Mouse (Mus musculus) hindbrain, embryonic 16.5 days (tissue): ENCODE data around the gene Gm20662. TPM values are rescaled to one million over a fixed set of nuclear protein-coding genes. Genes with fewer than 3 reads are reported as not detected.

Experiments used
- ATAC-seq: fragments of 200-750 bp; cut with Nextera tagmentation; 2 replicates; pipeline ENCODE4 v1.8.0; 2017; ENCODE audit warnings: moderate TSS enrichment, moderate library complexity
- H3K27ac ChIP-seq: fragments of 300-500 bp; sonication (generic); 2 replicates; pipeline ENCODE4 v1.5.1; 2014; ENCODE audit warnings: low read depth, mild to moderate bottlenecking, control low read depth, low read length, moderate library complexity
- H3K27me3 ChIP-seq: fragments of 300-500 bp; sonication (generic); replicated peaks from 2 replicates; pipeline ENCODE4 v1.6.1; 2014; ENCODE audit warnings: low read length; ENCODE audit not compliant: control insufficient read depth, insufficient read depth
- H3K36me3 ChIP-seq: fragments of 300-500 bp; sonication (generic); 2 replicates; pipeline ENCODE4 v1.6.1; 2014; ENCODE audit warnings: mild to moderate bottlenecking, low read length, moderate library complexity, mixed read lengths; ENCODE audit not compliant: control insufficient read depth, insufficient read depth
- H3K4me1 ChIP-seq: fragments of 300-500 bp; sonication (generic); 2 replicates; pipeline ENCODE4 v1.6.1; 2014; ENCODE audit warnings: low read depth, low read length; ENCODE audit not compliant: control insufficient read depth, insufficient read depth
- H3K4me2 ChIP-seq: fragments of 300-500 bp; sonication (generic); 2 replicates; pipeline ENCODE4 v1.6.1; 2014; ENCODE audit warnings: mild to moderate bottlenecking, low read length, control low read depth, moderate library complexity
- H3K4me3 ChIP-seq: fragments of 300-500 bp; sonication (generic); 2 replicates; pipeline ENCODE4 v1.5.1; 2014; ENCODE audit warnings: mild to moderate bottlenecking, low read length, control low read depth, moderate library complexity
- H3K9ac ChIP-seq: fragments of 300-500 bp; sonication (generic); 2 replicates; pipeline ENCODE4 v1.6.1; 2014; ENCODE audit warnings: low read depth, mild to moderate bottlenecking, control low read depth, low read length, moderate library complexity
- H3K9me3 ChIP-seq: fragments of 300-500 bp; sonication (generic); 2 replicates; pipeline ENCODE4 v1.6.1; 2014; ENCODE audit warnings: mild to moderate bottlenecking, low read length, moderate library complexity; ENCODE audit not compliant: control insufficient read depth
- WGBS: fragments of 180-500 bp; shearing (Covaris S2); extraction: QIAGEN DNeasy Blood & Tissue Kit; methylation state at CpG from one replicate; pipeline ENCODE4 v1.1.7; 2014; 5-methylcytosine and 5-hydroxymethylcytosine counted together
- polyA plus RNA-seq: library from polyadenylated mRNA; unstranded; fragments of >200 nt; fragmentation: Nextera tagmentation; extraction: Ambion mirVana; gene quantifications from 2 replicates; pipeline ENCODE4 v1.2.1, GENCODE M21; 2015

The Gm20662 gene
- polyA plus RNA-seq, 1 experiment from 2014 or later, result 1.5 TPM

DNA sequence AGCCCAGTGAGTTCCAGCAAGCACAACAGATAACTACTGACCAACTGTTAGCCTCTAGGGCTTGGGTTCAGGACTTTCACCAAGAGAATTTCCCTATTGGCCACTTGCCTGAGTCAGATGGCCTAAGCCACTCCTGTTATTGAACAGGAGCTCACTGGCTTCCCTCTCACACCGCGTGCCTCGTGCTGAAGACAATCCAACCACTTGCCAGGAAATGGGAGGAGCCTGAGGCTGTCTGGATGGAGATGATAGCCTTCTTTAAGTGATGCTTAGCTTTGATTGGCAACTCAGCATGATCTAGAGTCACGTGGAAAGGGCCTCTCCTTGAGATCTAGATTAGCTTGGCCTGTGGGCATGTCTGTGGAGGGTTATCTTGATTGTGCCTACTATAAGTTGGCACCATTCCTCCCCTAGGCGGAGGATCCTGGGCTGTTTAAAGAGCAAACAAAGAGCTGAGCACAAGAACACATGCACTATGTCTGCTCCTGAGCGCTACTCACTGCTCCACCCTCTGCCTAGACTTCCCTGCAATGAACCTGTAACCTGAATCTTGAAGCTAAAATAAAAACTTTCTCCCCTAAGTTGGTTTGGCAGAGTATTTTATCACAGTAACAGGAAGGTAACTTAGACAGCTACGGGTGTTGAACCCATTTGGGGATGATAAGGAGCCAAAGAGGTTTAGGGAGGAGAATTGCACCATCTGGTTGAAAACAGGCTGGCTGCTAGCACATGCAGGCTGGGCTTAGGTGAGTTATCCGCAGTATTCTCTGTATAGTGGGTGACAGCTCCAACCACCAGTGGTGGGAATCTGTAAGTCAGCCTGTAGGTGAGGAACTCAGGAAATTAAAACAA is 24.2 kb upstream of the Gm20662 start:
- H3K4me1 ChIP-seq, result no peaks in the 10 kb centered on the region
- H3K9ac ChIP-seq, result no peak overlapping the region
- no peak overlapping the region for H3K4me3 ChIP-seq
- H3K36me3 ChIP-seq, result 0 out of 2 replicates have a peak, but pooled peaks cover 3% of the 10 kb centered on the region
- H3K27me3 ChIP-seq, result no peaks in the 10 kb centered on the region
- ATAC-seq, result no peak
- no peak overlapping the region for H3K4me2 ChIP-seq
- 87% methylated on average over 8 of the region's 8 CpGs for WGBS
- no peak overlapping the region for H3K27ac ChIP-seq
- H3K9me3 ChIP-seq, result no peaks in the 10 kb centered on the region

DNA sequence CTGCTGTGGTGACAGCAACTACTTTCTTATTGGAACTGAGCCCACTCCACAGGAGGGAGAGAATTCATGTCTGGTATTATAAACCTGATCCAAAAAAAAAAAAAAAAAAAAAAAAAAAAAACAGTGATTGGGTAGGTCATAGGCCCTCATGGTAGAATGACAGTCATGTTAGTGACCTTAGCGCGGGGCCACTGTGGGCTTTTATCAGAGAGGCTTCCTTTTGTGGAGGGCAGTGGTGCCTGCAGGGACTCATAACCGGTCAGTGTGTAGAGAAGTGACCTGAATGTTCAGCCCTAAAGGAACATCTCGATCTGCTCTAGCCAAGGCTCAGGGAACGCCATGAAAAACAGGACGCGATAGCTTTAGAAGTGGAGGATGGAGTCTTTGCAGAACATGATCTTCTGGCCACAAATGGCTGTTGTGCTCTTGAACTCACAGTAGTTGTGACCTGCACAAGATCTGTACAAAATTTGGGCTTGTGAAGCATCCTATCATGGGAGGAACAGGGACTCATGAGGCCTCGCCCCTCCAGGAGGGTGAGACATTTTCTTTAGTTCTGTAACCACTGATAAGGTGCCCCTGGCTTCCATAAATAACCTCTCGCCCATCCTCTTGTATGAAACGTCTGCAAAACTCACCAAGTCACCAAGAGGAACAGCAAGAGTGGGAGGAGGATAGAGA is 21.5 kb upstream of the Gm20662 start:
- no peaks in the 10 kb centered on the region for H3K27me3 ChIP-seq
- H3K4me2 ChIP-seq, result no peak overlapping the region
- no peak overlapping the region for H3K9ac ChIP-seq
- H3K27ac ChIP-seq, result no peak overlapping the region
- WGBS, result 84% methylated on average over 10 of the region's 10 CpGs
- ATAC-seq, result no peak
- H3K36me3 ChIP-seq, result 0 out of 2 replicates have a peak, but pooled peaks cover 3% of the 10 kb centered on the region
- no peaks in the 10 kb centered on the region for H3K9me3 ChIP-seq
- H3K4me3 ChIP-seq, result no peak overlapping the region
- no peaks in the 10 kb centered on the region for H3K4me1 ChIP-seq

DNA sequence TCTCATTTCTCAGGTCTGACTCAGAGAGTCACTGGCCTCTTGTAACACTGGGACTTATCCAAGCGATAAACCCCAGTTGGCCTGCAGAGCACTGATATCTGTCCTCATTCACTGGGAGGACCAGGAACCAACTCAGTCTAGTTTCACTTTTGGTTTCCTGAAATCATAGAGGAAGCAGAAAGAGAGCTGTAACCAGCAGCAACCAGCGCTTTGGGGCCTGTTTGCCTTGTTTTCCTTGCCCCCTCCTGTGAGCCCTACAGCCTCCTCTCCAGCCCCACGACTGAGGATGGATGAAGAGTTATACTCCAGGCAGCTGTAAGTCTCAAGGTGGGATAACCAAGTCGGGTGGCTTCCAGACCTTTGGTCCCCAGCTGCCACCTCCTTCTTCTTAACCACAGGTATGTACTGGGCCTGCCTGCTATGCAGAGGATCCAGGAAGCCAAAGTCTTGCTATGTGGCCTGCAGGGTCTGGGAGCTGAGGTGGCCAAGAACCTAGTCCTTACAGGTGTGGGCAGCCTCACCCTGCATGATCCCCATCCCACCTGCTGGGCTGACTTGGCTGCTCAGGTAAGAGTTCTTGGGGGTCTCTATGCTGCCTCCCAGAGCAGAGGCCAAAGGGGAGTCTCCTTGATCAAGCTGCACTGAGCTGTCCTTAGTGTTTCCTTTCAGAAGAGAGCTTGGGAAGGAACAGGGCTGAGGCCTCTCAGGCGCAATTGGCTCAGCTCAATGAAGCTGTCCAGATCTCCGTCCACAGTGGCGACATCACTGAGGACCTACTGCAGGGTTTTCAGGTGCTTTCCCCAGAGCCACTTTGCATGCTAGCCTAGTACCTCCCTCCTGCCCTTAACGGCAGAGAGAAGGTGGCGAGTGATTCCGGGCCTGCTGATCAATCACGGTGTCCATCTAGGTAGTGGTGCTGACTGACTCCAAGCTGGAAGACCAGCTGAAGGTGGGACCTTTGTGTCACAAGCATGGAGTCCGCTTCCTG is 20.5 kb upstream of the Gm20662 start, which contains the start of gene Uba7:
Gene Uba7 (plus strand): TSS at position 107 of the 988 bp plus-strand sequence.
- no peak for ATAC-seq
- 73% methylated on average over 12 of the region's 12 CpGs for WGBS
- Histone ChIP-seq H3K9ac (no peak within 1 kb of the TSS), H3K9me3 (no peaks in the 10 kb centered on the region), H3K27me3 (no peaks in the 10 kb centered on the region), H3K4me1 (no peaks in the 10 kb centered on the region), H3K4me2 (no peak within 1 kb of the TSS), H3K36me3 (0 out of 2 replicates have a peak, but pooled peaks cover 3% of the 10 kb centered on the region), H3K27ac (no peak within 1 kb of the TSS), H3K4me3 (no peak within 1 kb of the TSS)

DNA sequence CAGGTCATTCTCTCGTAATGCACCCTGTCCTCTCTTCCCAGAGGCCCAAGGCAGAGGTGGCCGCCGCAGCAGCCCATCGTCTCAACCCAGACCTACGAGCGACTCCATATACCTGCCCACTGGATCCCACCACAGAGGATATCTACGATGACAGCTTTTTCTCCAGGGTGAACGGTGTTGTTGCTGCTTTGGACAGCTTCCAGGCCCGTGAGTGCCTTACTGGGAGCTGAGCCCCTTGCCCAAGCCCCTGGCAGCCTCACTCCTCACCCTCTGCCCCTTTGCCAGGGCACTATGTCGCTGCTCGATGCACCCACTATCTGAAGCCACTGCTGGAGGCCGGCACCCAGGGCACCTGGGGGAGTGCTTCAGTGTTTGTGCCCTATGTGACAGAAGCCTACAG is 17.3 kb upstream of the Gm20662 start:
- 92% methylated on average over 12 of the region's 12 CpGs for WGBS
- Histone ChIP-seq H3K27me3 (no peaks in the 10 kb centered on the region), H3K9ac (no peak overlapping the region), H3K36me3 (no peaks in the 10 kb centered on the region), H3K4me2 (no peak overlapping the region), H3K9me3 (no peaks in the 10 kb centered on the region), H3K4me1 (no peaks in the 10 kb centered on the region), H3K4me3 (no peak overlapping the region), H3K27ac (no peak overlapping the region)
- ATAC-seq, result no peak

DNA sequence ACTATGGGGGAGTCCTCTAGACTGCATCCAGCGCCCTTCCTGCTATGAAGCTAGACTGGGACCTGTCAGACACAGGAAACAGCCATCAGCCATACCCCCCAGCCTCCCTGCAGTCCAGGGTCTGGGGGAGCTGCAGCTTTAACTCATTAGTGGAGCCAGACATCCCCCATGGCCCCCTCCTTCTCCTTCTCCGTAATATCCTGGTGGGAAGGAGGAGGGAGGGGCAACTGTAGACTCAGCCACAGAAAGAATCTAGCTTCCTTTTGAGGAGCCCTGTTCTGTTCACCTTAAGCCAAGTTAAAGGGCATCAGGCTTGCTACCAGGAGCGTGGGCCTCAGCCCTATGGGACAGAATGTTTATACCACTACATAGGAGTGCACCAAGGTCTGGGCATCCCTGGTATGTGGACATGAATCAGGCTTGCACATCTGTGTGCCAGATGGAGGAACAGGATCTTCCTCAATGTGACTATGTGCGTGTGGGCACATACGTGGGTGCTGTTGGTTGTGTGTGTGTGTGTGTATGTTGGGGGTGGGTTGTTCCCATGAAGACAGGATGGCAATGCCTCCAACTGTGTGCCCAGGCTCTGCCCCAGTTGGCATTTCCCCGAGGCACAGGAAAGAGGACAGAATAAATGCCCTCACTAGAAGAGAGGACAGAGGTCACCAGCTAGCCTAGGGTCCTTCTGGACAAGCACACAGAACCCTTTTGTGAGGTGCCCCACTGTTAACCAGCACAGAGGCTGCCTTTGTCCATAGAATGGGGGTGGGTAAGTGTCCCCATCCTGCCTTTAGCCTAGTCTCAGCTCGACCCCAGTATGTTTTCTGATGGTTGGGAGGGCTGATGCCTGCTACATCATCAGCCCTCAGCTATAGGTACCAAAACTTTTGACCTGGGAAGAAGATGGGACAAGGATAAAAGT is 14.2 kb upstream of the Gm20662 start:
- Histone ChIP-seq H3K4me1 (peaks cover 10% of the 10 kb centered on the region), H3K36me3 (no peaks in the 10 kb centered on the region), H3K4me3 (no peak overlapping the region), H3K9me3 (no peaks in the 10 kb centered on the region), H3K27ac (peak overlapping the region; percentile 70), H3K4me2 (peak overlapping the region; percentile 7; the same call in 1 of the 2 replicates), H3K27me3 (0 out of 2 replicates have a peak, but pooled peaks cover 3% of the 10 kb centered on the region), H3K9ac (peak overlapping the region; percentile 11; the same call in 1 of the 2 replicates)
- 63% methylated on average over 6 of the region's 7 CpGs for WGBS
- ATAC-seq, result no peak

DNA sequence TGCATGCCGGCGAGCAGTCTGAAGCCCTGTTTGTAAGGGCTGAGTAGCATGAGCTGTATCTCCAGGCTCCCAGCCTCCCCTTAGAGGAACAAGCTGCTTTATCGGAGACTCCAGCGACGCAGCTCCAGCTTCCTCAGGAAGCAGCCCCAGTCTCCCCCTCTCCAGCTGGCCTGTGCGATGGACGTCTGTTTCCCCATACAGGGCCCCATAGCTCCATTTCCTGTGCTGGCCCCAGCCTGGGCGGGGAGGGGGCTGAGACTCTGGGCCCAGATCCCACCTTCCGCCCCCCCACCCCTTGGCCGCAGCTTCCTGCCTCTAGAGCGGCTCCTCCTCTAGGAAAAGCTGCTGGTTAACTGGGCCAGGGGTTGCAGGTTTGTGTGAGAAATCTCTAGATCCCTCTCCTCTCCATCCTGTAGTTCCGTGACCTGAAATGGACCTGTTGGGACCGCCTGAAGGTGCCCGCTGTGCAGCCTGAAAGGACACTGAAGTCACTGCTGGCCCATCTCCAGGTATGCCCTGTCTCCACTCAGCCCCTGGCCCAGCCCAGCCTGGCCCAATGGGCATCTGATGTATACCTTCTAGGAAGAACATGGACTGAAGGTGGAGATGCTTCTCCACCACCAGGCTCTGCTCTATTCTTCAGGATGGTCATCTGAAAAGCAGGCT is 13.3 kb upstream of the Gm20662 start, which contains the start of gene Gm20661:
Gene Gm20661 (plus strand): TSS at position 378 of the 666 bp plus-strand sequence.
- Histone ChIP-seq H3K4me1 (peaks cover 10% of the 10 kb centered on the region), H3K27ac (peak within 1 kb of the TSS; percentile 73), H3K9ac (peak within 1 kb of the TSS; percentile 25; the same call in 1 of the 2 replicates), H3K36me3 (no peaks in the 10 kb centered on the region), H3K4me2 (peak within 1 kb of the TSS; percentile 86), H3K4me3 (0 out of 2 replicates have a peak within 1 kb of the TSS, but pooled peaks have one; percentile 0), H3K27me3 (0 out of 2 replicates have a peak, but pooled peaks cover 3% of the 10 kb centered on the region), H3K9me3 (no peaks in the 10 kb centered on the region)
- peak; percentile 34 for ATAC-seq
- WGBS, result 54% methylated on average over 14 of the region's 14 CpGs

DNA sequence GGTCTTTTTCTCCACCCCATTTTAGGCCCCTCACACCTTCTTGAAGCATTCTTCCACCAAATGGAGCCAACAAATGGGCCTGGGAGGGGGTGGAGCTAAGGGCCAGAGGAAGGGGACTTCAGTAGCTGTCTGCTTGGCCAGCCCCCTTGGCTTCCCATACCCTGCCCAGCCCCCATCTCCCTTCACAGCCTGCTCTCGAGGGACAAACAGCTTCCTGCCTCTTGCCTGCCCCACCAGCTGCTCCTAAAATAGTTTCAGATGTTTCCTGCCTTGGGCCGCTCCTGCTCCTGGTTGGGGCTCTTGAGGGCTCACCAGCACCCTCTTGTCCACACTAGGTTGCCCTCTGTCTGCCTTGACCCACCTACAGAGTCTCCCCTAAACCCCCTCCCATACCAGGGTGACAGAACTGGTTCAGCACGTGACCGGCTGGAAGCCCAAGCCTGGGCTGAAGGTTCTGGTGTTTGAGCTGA is 12.7 kb upstream of the Gm20662 start:
- no peak for ATAC-seq
- Histone ChIP-seq H3K4me3 (0 out of 2 replicates have a peak overlapping the region, but pooled peaks have one; percentile 0), H3K9me3 (no peaks in the 10 kb centered on the region), H3K4me2 (peak overlapping the region; percentile 86), H3K36me3 (no peaks in the 10 kb centered on the region), H3K27ac (peak overlapping the region; percentile 73), H3K4me1 (peaks cover 10% of the 10 kb centered on the region), H3K9ac (peak overlapping the region; percentile 25; the same call in 1 of the 2 replicates), H3K27me3 (0 out of 2 replicates have a peak, but pooled peaks cover 3% of the 10 kb centered on the region)
- 39% methylated on average over 4 of the region's 4 CpGs for WGBS
